14 mouse cellular contexts compared by ENCODE assay signal in genomic region chr11:113376066-113376465, GRCm38 (mm10).
A peak's percentile ranks its signal among the peaks of the same experiment; 100 is the strongest.
DNase-seq lines count a peak whose midpoint lies in the region; TF ChIP-seq lines count a peak whose summit lies in the region.
"Had no signal": no experiment of that assay in that cellular context is flagged by ENCODE, and none has a peak within 500 bp of the region (broad histone marks: within the 10 kb centered on the region; RNA-seq: fewer than 3 reads in every experiment).

No protein-coding gene starts in this region.

- no peak for TF ChIP-seq POLR2A in cortical plate, adult 2 months (IDR thresholded peaks at IDR 0.05; ENCODE audit: extremely low read depth, insufficient read depth, low read length)

- peak; percentile 33 for TF ChIP-seq CTCF in left cerebral cortex, adult 2 months (IDR thresholded peaks at IDR 0.05)
- TF ChIP-seq CTCF in E14TG2a.4 (conservative IDR thresholded peaks at IDR 0.05; ENCODE audit: low read length), result peak; percentile 16
- TF ChIP-seq CTCF in cortical plate, adult 2 months (IDR thresholded peaks at IDR 0.05; ENCODE audit: extremely low read depth, insufficient read depth, low read length), result 0 out of 2 replicates have a peak, but pooled peaks have one; percentile 22

- no peaks in the 10 kb centered on the region; the same call in 1 of the 2 replicates for H3K4me1 ChIP-seq in E14TG2a.4 (replicated peaks; ENCODE audit: low read depth, low read length)
- no peaks in the 10 kb centered on the region for H3K4me1 ChIP-seq in cortical plate, adult 2 months (ENCODE audit: control insufficient read depth, insufficient read depth, low read length)

- intact Hi-C loops in left cerebral cortex, adult 2 months (cut with DNase I), result no loop called here
- intact Hi-C loops in left cerebral cortex, postnatal 10 days (cut with DNase I), result loop anchor here (5.0 kb wide), 1 partner anchor 34 kb away; no protein-coding TSS in a partner anchor

- no peaks in the 10 kb centered on the region for H3K36me3 ChIP-seq in E14TG2a.4 (ENCODE audit: insufficient read depth, low read length)
- H3K36me3 ChIP-seq: forebrain, embryonic 10.5 days had no signal

- peak; percentile 17 to 36 for DNase-seq in cerebellum, postnatal 14 days
- DNase-seq in cerebellum, adult 18-20 months, result no peak
- no peak for DNase-seq in left cerebral cortex, adult 2 months (ENCODE audit: extremely low spot score in 1 of 2, low spot score in 2 of 2)
- no peak for DNase-seq in left cerebral cortex, postnatal 10 days (ENCODE audit: extremely low spot score in 1 of 2, low spot score in 2 of 2)
- DNase-seq in spleen, postnatal 36 days (ENCODE audit: low spot score in 2 of 2), result no peak
- DNase-seq: heart, postnatal 14 days; kidney, postnatal 10 days; layer of hippocampus, adult 9-11 months; retina, postnatal 1 day; thymus, postnatal 25 days had no signal

- H3K4me3 ChIP-seq in left cerebral cortex, adult 2 months, result no peak overlapping the region
- no peak overlapping the region for H3K4me3 ChIP-seq in E14TG2a.4 (replicated peaks; ENCODE audit: low read length)
- H3K4me3 ChIP-seq in cortical plate, adult 2 months (ENCODE audit: insufficient read depth, low read length), result no peak overlapping the region
- H3K4me3 ChIP-seq: forebrain, embryonic 10.5 days had no signal

- H3K27me3 ChIP-seq in E14TG2a.4 (ENCODE audit: insufficient read depth, low read length), result 0 out of 2 replicates have a peak, but pooled peaks cover 2% of the 10 kb centered on the region

- H3K27ac ChIP-seq in left cerebral cortex, adult 2 months, result no peak overlapping the region
- no peak overlapping the region for H3K27ac ChIP-seq in cortical plate, adult 2 months (ENCODE audit: insufficient read depth, low read length)
- H3K27ac ChIP-seq: forebrain, embryonic 10.5 days; hindbrain, embryonic 14.5 days had no signal

- peaks cover 6% of the 10 kb centered on the region; the same call in 1 of the 2 replicates for H3K9me3 ChIP-seq in E14TG2a.4 (ENCODE audit: low read length)

Comparison
In these comparisons a context has a peak if more than half of its experiments do, and no peak if none do; other contexts are left out.
1. DNase-seq: peak in cerebellum, postnatal 14 days (2 of 2); none in cerebellum, adult 18-20 months (0 of 2), left cerebral cortex, adult 2 months (0 of 2), left cerebral cortex, postnatal 10 days (0 of 2) and spleen, postnatal 36 days (0 of 2).
2. Peak in every context shown above with its lines, with median percentiles within 50 percentile points of each other: CTCF ChIP-seq.